Mouse (Mus musculus): ENCODE data around the gene Dhcr7.

Gene Dhcr7

GRCm38 (mm10) chr7:143822375-143823265 is at the start of gene Dhcr7, which contains the start of gene Nadsyn1:
Gene Dhcr7, plus strand, starts transcription at chr7:143823145.
Gene Nadsyn1, minus strand, starts transcription at chr7:143822849.
- DNase-seq, result peak; percentile 99 to 100

DNA sequence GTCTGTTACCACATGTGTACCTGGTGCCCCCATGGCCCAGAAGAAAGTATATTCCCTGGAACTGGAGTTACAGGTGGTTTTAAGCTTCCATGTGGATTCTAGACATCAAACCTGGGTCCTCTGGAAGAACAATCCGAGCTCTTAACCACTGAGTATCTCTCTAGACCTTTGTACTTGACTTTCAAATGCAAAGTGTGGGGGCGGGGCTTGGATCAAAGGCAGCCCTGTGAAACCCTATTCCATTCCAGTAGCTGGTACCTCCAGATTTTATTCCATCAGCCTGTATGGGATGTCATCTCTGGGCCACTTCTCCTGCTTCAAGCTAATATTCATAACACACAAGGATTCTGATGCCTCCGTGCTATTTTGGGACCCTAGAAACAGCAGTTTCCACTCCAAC is 46.8 kb upstream of the Dhcr7 start:
- no peak for DNase-seq

- DNase-seq, result no peak
Measured at GRCm38 (mm10) chr7:143777375-143777774, 45.6 kb upstream of the Dhcr7 start.

- DNase-seq, result no peak
Measured at GRCm38 (mm10) chr7:143783378-143783995, 39.5 kb upstream of the Dhcr7 start.

DNA sequence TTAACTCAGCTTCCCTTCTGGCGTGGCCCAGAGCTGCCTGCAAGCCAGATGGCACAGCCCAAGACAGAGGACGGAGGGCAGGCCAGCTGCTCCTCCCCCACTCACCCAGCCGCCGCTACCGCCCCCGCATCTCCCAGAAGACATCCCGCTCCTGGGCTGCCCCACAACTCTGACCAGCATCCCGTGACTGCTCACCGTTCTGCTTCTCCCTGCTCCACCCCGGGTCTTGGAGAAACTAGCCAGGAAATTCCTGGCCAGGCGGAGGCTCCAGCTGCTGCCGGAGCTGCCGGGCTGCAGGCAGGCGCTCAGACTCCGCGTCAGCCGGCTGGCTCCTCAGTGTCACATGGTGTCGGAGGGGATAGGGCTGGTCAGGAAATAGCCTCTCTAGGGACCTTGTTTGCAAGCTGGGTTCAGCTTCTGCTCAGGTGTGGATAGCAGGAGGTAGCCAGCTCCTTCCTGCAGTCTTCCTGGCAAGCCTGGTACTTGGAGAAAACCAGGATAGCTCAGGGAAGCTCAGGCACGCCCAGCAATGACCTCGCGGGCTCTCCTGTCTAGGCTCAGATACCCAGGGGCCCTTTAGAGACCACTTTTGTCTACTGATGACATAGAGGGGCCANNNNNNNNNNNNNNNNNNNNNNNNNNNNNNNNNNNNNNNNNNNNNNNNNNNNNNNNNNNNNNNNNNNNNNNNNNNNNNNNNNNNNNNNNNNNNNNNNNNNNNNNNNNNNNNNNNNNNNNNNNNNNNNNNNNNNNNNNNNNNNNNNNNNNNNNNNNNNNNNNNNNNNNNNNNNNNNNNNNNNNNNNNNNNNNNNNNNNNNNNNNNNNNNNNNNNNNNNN is 38.7 kb upstream of the Dhcr7 start, which contains the start of gene Mrgpre:
Gene Mrgpre, minus strand, starts transcription at position 505 of the 834 bp plus-strand sequence.
- DNase-seq, result peak; percentile 88 to 89

DNA sequence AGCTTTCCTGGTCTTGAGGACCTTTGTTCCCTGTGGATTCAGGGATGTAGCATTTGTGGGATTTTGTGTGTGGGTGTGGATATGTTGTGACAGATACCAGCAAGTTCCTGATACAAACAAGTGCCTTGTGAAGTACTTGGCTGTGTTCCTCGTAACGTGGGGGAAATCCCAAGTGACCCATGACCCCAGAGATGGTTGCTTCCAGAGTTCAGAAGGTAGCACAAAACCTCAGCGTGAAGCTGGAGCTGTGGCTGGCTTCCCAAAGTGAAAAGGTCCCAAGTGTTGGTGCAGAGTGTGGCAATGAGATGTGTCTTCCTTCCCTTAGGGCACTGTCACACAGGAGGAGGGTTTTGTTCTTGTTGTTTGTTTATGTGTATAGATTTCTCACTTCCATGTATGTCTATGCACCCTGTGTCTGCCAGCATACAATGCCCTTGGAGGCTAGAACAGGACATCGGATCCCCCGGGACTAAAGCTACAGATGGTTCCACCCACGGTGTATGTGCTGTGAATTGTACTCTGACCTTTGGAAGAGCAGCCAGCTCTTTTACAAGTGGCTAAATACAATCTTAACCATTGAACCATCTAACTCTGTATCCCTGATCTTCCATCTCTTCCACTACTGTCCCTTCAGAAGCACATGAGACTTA is 30.5 kb upstream of the Dhcr7 start:
- DNase-seq, result no peak

DNA sequence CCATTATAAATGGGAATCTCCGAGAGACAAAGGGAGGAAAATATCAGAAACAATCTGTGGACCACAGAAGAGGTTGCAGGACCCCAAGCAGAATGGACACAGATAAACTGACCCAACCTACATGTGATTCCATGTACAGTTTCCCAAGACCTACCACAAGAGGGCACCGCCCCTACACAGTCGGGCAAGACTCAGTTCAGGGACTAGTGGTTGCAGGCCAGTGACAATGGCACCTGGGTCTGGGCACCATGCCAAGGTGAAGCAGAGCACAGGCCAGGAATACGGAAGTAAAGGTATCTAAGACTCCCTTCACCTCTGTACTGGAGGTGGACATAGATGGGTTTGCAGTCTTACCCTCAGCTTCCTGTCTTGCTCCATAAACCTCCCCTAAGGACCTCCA is 29.8 kb upstream of the Dhcr7 start:
- peak; percentile 72 to 73 for DNase-seq

- peak; percentile 43 to 55 for DNase-seq
Measured at GRCm38 (mm10) chr7:143798783-143799182, 24.2 kb upstream of the Dhcr7 start.

DNA sequence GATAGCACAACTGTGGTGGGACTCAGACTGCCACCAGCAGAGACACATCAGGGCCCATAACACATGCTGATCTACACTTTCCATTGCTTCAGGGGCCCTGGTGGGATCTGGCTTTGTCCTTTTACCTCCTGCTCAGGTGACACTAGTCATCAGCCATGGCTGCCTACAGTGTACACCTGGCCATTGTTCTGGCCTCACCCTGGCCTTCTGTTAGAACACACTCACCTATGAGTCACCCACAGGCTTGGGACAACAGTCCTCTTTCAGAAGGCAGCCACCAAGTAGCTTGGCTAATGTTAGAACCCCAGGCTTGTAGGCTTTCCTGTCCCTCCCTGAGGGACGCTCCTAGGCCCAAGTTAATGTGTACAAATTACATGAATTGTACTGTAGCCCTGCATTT is 22.2 kb upstream of the Dhcr7 start:
- DNase-seq, result no peak

DNA sequence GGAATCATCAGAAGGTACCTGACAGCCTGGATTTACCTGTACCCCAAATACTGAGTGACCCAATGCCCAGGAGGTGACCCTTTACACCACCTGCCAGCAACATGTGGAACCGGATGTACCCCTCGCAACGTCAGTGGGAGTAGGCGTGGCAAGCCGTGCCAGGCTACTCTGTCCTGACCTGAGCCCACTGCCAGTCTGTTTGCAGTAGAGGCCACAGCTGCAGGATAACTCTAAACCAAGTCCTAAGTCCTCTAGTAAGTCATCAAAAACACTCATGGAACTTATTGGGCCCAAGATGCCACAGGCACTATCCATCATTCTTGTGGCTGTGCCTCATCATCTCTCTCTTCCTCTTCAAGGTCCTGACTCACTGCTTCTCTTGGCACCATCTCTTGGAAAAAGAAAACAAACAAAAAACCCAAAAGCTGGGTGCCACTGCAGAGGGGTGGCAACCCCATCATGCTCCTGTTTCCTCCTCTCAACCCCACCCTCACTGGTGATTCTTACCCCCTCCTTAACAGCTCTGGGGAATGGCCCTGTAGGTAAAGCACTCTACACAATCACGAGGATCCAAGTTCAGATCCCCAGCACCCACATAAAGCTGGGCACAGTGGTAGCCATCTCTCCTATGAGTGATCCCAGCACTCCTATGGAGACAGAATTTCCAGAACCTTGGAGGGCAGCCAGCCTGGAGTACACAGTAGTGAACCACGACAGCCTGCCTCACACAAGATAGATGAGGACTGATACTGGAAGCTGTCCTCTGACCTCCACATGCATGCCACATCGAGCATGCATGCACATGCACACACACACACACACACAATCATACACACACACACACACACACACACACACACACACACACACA is 21.5 kb upstream of the Dhcr7 start:
- DNase-seq, result no peak

DNA sequence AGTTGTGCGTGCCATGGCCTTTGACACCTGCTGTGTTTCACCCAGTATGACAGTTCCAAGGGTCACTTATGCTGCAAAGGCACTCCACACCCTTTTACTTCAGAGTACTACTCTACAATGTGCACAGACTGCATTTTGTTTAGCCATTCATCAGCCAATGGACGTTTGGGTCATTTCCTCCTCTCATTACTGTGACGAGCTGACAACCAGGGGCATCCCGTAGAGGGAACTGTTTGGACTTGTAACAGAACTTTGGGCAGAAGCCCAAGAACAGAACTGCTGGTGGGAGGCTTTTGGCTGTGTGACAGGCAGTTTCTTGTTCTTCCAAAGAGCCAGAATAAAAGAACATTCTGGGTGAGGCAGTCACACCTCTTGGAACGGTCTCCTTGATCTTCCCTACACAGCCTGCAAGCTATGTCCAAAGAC is 17.7 kb upstream of the Dhcr7 start:
- peak; percentile 47 to 53 for DNase-seq

DNA sequence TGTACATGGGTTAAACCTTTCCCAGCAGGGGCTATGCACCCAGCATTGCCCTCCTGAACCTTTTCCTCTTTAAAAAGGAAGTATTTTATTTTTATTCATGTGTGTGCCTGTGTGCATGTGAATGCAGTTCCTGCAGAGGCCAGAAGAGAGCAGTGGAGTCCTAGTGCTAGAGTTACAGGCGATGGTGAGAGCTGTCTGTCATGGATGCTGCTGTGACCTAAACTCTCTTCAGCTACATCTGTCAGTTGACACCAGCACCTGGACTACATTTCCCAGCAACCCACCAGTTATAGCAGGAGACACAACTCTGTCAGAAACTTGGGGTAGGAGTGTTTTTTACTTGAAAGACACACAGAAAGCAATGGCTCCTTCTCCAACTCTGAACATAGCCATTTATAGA is 14.0 kb upstream of the Dhcr7 start:
- DNase-seq, result peak; percentile 24 to 32

- DNase-seq, result no peak
Measured at GRCm38 (mm10) chr7:143819201-143819600, 3.7 kb upstream of the Dhcr7 start.

- DNase-seq, result no peak
Measured at GRCm38 (mm10) chr7:143821241-143821640, 1.7 kb upstream of the Dhcr7 start.

- DNase-seq, result no peak
Measured at GRCm38 (mm10) chr7:143823266-143823605, 291 bp downstream of the Dhcr7 start.

DNA sequence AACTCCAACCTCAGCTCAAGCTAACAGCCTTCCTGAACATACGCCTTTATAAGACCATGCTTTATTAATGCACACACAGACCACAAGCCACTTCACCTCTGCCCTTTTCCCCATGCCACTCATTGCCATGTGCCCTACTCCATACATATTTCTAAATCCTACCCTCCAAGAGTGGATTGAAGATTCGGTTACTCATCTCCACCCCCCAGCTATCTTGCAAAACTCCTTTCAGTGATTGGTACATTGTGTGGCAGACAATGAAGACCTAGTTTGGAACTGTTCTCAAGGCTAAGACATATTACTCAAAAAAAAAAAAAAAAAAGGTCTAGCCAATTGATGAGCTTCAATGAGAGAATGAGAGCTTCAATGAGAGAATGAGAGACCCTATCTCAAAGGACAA is 4.0 kb downstream of the Dhcr7 start:
- no peak for DNase-seq

DNA sequence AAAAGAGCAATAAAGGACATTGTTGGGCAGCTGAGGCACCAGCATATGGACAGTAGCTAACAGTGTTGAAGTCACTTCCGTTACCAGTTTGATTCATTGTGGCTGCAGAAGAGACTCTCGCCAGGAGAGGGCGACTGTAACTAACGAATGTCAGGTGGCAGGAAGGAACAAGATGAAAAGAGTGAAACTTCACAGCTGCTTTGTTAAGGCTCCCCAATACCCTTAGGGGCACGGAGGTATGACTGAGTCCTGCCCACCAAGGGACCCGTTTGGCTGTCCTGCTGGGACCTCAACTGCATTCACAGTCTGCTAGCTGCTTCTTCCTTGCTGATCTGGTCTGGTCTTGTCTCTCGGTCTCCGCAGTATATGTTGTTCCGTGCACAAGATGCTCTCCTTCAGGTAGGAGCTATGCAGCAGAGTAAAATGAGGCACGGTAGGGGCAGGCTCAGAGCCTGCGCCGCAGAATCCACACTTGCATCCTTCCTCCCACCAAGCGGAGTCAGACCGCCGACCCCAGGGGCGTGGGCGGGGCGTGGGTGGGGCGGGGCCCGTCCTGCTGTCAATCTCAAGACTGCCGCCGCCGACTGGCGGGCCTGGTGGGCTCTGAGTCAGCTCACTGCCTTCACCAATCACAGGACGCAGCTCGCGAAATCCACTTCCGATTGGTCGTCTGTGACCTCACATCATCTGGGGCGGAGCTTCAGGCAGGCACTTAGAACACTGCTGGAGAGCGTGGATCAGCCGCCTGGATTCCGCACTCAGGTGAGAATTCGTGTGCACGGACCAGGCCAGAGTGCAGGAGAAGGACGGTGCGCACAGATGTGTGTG is 6.8 kb downstream of the Dhcr7 start:
- peak; percentile 95 to 98 for DNase-seq

DNA sequence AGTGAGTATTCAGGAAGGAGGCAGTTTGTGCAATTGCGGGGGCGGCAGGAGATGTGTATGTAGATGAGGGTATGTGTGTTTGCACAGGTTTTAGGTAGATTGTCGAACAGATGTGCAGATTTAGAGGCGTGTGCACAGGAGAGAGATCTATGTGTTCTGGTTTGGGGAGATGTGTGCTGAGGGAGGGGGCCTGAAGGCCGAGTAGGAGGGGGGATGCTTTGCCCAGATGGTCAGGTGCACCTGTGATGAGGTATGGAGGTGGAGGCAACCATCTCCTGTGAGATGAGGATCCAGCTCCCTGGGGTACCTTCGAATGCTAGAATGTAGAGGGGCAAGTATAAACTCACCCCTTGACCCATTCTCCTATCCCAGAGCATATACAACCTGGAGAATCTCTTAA is 7.5 kb downstream of the Dhcr7 start:
- DNase-seq, result peak; percentile 38 to 41

- no peak for DNase-seq
Measured at GRCm38 (mm10) chr7:143832196-143832595, 9.3 kb downstream of the Dhcr7 start.

DNA sequence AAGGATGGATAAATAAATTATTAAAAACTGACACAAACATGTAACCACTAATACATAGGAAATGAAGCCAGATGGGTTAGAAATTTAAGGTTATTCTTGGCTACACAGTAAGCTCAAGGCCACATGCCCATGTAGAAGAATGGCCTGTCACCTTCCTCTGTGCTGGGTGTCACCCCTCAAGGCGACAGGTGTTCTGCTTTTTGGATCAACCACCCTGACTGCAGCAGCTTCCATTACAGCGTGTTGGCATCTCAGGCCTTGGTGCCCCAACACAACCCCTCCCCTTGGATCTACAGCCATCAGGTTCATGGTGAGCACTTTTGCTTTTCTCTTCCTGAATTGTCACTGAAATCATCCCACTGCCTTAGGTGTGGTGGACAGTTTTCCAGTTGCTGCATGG is 9.7 kb downstream of the Dhcr7 start:
- no peak for DNase-seq

Measured in cerebellum, postnatal 10 days (tissue).